Mouse (Mus musculus) embryo, embryonic 11.5 days (tissue): ENCODE data around the gene Srcap.
"Not testable (repeated sequence)": the region's sequence is repeated elsewhere in the genome, so short reads cannot be mapped to it uniquely, and the experiment has no call there.

Source experiments
- DNase-seq: peaks from one replicate; pipeline ENCODE4 v3.0.0-alpha.2; 2012; ENCODE audit warnings: low read depth, low spot score

Srcap gene

GRCm38 (mm10) chr7:127511808-127512230, at the start of gene Srcap:
Gene Srcap, plus strand, starts transcription at chr7:127511983.
- DNase-seq, result peak; percentile 95

- no peak for DNase-seq
Measured at GRCm38 (mm10) chr7:127465191-127465590, 46.6 kb upstream of the Srcap start.

DNA sequence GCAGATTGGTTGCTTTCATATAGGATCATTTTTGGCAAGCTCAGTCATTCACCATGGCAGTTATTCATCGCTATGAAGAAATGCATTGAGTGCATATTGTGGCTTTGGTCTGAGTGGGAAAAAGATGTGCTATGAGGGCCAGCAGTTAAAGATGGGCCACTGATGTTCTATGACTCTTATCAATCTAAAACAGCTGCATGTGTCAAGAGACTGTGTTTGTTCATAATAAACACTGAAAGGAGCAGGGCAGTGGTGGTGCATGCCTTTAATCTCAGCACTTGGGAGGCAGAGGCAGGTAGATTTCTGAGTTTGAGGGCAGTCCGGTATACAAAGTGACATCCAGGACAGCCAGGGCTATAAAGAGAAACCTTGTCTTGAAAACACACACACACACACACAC, 46.1 kb upstream of the Srcap start:
- not testable (repeated sequence) for DNase-seq

GRCm38 (mm10) chr7:127466606-127467005, 45.2 kb upstream of the Srcap start:
- no peak for DNase-seq

GRCm38 (mm10) chr7:127470011-127470715, 41.6 kb upstream of the Srcap start:
- DNase-seq, result no peak

DNA sequence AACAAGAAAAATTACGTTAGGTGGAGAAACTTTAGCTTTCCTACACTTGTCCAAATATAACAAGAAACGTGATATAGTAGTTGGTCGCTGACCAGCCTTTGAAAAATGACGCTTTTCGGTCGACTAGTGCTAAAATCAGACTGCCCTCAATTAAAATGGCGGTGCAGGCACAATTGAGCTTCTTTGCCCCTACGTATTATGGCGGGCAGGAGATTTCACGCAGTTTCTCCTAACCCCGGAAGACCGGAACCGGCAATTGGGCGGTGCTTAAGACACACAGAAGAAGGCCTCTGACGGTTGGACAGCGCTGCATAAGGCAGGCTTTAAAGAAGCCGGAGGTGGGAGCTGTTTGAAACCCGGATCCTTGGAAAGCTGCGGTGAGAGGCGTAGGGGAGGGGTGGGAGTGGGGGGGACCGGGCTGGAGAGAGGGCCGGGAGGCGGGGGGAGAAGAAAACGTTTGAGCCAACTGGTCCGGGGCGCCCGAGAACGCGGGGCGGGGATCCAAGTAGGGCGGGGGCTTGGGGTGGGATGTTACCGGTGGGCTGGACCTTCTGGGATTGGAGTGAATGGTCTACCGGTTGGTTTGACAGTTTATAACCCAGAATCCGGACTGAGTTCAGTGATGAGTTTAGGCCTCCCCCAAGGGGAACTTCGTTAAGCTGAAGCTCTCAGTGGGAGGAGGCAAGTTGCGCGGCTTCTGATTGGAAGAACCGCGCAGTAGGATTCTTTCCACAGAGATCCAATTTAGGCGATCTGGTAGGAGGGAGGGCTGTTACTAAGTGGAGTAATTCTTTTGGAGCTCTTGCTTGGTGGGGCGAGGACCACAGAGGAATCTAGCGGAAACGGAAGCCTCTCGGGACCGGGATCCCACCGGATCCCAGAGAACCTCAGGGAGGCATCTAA, 40.8 kb upstream of the Srcap start:
- peak; percentile 92 for DNase-seq

DNA sequence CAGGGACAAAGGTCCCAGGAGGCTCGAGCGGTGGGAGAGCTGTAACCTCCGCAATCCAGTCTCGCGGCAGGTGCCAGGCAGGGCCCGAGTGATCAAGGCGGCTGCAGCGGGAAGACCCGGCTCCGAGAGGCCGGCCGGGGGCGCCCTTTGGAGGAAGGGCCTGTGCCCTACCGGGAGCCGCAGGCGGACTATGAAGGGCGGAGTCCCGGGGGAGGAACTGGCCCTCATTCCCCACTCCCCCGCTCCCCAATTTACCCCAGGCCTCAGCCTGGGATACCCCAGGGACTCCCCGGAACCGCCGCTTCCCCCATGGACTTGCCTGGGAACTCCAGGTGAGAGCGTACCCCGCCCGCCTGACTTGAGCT, 40.2 kb upstream of the Srcap start:
- DNase-seq, result no peak

- no peak for DNase-seq
Measured at GRCm38 (mm10) chr7:127472060-127472459, 39.7 kb upstream of the Srcap start.

GRCm38 (mm10) chr7:127473705-127474104, 38.1 kb upstream of the Srcap start:
- DNase-seq, result no peak

GRCm38 (mm10) chr7:127474378-127475070, 37.3 kb upstream of the Srcap start:
- no peak for DNase-seq

- DNase-seq, result no peak
Measured at GRCm38 (mm10) chr7:127475186-127475740, 36.5 kb upstream of the Srcap start.

- DNase-seq, result no peak
Measured at GRCm38 (mm10) chr7:127476336-127476735, 35.4 kb upstream of the Srcap start.

DNA sequence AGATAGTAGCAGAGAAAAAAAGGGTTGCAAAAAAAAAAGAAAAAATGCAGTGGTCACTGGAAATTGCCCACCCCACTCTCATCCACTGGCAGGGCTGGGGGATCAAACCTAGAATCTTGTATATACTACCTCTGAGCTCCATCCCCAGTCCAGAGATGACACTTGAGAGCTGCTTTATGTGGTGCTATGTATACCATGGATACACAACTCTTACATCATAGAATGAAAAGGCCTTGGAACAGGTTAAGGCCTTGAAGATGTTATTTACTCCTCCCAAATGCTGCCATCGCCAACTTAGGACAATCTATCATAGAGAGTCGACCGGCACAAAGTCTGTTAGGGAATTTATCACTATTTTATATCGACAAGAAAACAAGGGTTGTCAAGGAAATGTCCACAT, 34.9 kb upstream of the Srcap start:
- DNase-seq, result no peak

- DNase-seq, result peak; percentile 100
Measured at GRCm38 (mm10) chr7:127477687-127478634, 33.8 kb upstream of the Srcap start.

- peak; percentile 89 for DNase-seq
Measured at GRCm38 (mm10) chr7:127478635-127479317, 33.0 kb upstream of the Srcap start, which contains the start of gene Fbrs. Gene Fbrs, plus strand, starts transcription at chr7:127479199.

DNA sequence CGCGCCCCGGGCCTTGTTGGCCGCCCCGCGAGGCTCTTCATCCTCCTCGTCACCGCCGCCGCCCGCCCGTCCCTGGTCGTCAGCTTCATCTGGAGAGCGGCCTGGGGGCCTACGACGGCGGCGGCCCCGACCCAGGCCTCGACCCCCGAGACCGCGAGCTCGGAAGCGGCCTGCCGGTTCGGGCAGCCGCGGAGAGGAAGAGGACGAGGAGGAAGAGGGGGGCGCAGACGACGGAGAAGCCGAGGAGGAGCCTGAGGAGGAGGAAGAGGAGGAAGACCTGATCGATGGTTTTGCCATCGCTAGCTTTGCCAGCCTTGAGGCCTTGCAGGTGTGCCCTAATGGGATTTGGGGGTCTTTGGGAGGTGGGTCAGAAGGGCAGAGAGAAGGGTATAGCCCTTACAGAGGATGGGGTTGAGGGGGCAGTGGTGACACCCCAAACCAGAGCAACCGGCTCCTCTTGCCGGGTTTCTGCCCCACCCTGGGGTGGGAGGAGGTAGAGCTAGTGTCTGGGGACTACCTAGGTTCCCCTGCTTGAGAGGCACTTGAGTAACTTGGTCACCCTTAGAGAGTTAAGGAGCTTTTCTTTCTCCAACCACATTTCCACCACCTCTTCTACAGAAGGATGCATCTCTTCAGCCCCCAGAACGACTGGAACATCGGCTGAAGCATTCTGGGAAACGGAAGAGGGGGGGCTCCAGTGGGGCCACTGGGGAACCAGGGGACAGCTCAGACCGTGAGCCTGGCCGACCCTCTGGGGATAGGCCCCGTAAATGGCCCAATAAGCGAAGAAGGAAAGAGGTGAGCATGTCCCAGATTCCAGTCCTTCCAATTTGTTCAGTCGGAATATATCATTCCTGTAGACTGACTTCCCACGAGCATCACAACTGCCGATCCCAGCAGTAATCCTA, 32.2 kb upstream of the Srcap start:
- DNase-seq, result no peak

DNA sequence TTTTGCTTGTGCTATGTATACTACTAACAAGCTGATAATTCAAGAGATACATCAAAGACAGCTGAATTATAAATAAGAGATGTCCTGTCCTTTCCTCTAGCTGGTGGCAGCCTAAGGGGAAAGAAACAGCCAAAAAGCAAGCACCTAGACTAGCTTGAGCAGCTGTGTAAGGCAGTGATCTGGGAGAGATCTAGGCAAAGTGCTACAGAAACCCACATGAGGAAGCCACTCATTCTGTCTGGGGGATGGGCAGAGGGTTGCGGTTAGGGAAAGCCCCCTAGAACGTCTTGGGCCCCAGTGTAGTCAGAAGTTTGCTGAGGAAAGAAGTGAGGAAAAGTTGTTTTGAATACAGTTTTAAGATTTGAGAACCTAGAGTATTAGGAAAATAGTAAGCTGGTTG, 31.5 kb upstream of the Srcap start:
- no peak for DNase-seq

- DNase-seq, result no peak
Measured at GRCm38 (mm10) chr7:127485416-127485815, 26.4 kb upstream of the Srcap start.

DNA sequence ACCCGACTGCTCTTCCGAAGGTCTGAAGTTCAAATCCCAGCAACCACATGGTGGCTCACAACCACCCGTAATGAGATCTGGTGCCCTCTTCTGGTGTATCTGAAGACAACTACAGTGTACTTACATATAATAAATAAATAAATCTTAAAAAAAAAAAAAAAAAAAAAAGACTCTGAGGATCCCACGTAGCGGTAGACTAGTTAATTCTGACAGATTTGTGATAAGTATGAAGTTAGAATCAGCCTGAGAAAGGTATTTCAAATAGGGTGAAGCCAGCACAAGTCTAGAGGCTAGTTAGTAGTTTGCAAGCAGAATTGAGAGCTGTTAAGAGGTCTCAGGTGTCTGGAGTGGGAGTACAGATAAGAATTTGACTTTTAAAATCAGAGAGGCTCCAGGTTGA, 23.4 kb upstream of the Srcap start:
- not testable (repeated sequence) for DNase-seq
